Mouse (Mus musculus): ENCODE measurements around the gene Rnh1.

DNA sequence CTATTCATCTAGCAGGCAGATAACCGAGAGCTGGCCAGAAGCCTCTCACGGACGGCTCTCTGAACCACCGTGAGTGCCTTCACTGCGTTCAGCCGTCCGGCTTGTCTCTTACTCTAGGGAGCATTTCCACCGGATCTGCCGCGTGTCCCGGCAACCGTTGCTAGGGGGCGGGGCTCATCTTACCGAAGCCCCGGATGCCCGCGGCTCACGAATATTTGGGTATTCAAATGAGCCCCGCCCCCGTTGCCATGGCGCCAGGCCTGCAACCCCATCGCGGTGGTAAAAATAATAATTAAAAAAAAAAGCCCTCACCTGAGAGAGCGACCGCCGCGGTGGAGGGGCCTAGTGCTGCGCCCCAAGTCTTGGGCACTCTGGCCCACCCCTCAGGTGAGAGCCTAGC is 22.2 kb upstream of the Rnh1 start:
- TF ChIP-seq CTCF (IDR thresholded peaks at IDR 0.05; ENCODE audit: extremely low read depth, insufficient read depth, low read length) (no peak), POLR2A (IDR thresholded peaks at IDR 0.05; ENCODE audit: extremely low read depth, insufficient read depth, low read length) (peak; percentile 29; the same call in 1 of the 2 replicates)

Data from cortical plate, adult 2 months (tissue).